Mouse (Mus musculus) neural tube, embryonic 14.5 days (tissue): ENCODE data around the gene Sfxn5. TPM values are rescaled to one million over a fixed set of nuclear protein-coding genes. Genes with fewer than 3 reads are reported as not detected.

Experiments used
- ATAC-seq: fragments of 200-750 bp; cut with Nextera tagmentation; 2 replicates; pipeline ENCODE4 v1.8.0; 2017; ENCODE audit warnings: low read depth, mild to moderate bottlenecking, moderate TSS enrichment, moderate library complexity
- H3K27ac ChIP-seq: fragments of 300-500 bp; sonication (generic); 2 replicates; pipeline ENCODE4 v1.5.1; 2014; ENCODE audit warnings: low read depth, mild to moderate bottlenecking, control low read depth, low read length, moderate library complexity, mixed read lengths
- H3K27me3 ChIP-seq: fragments of 300-500 bp; sonication (generic); 2 replicates; pipeline ENCODE4 v1.6.1; 2014; ENCODE audit warnings: low read length; ENCODE audit not compliant: control insufficient read depth, insufficient read depth
- H3K36me3 ChIP-seq: fragments of 300-500 bp; sonication (generic); 2 replicates; pipeline ENCODE4 v1.6.1; 2014; ENCODE audit warnings: low read length, mixed read lengths; ENCODE audit not compliant: control insufficient read depth, insufficient read depth
- H3K4me1 ChIP-seq: fragments of 300-500 bp; sonication (generic); 2 replicates; pipeline ENCODE4 v1.6.1; 2014; ENCODE audit warnings: low read length; ENCODE audit not compliant: control insufficient read depth, insufficient read depth
- H3K4me2 ChIP-seq: fragments of 300-500 bp; sonication (generic); 2 replicates; pipeline ENCODE4 v1.6.1; 2014; ENCODE audit warnings: mild to moderate bottlenecking, low read depth, low read length, control low read depth
- H3K4me3 ChIP-seq: fragments of 300-500 bp; sonication (generic); 2 replicates; pipeline ENCODE4 v1.5.1; 2014; ENCODE audit warnings: low read depth, low read length, control low read depth, mixed read lengths
- H3K9ac ChIP-seq: fragments of 300-500 bp; sonication (generic); replicated peaks from 2 replicates; pipeline ENCODE4 v1.6.1; 2014; ENCODE audit warnings: low read depth, mild to moderate bottlenecking, control low read depth, low read length, mixed read lengths
- H3K9me3 ChIP-seq: fragments of 300-500 bp; sonication (generic); 2 replicates; pipeline ENCODE4 v1.6.1; 2016; ENCODE audit warnings: low read length; ENCODE audit not compliant: control insufficient read depth
- WGBS: fragments of 180-500 bp; shearing (Covaris S2); extraction: QIAGEN DNeasy Blood & Tissue Kit; methylation state at CpG from one replicate; pipeline ENCODE4 v1.1.7; 2014; 5-methylcytosine and 5-hydroxymethylcytosine counted together
- polyA plus RNA-seq: library from polyadenylated mRNA; unstranded; fragments of >200 nt; fragmentation: Nextera tagmentation; extraction: Ambion mirVana; gene quantifications from 2 replicates; pipeline ENCODE4 v1.2.1, GENCODE M21; 2014

Gene Sfxn5
- polyA plus RNA-seq, 1 experiment from 2014 or later: 29.7 TPM

- ATAC-seq: no peak
- Histone ChIP-seq H3K4me1 (no peaks in the 10 kb centered on the region), H3K9ac (no peak overlapping the region), H3K36me3 (no peaks in the 10 kb centered on the region), H3K27ac (no peak overlapping the region), H3K4me3 (no peak overlapping the region), H3K9me3 (no peaks in the 10 kb centered on the region), H3K27me3 (no peaks in the 10 kb centered on the region), H3K4me2 (no peak overlapping the region)
- 73% methylated on average over 2 of the region's 2 CpGs for WGBS
Observed at GRCm38 (mm10) chr6:85227520-85227919, 105.7 kb downstream of the Sfxn5 start.

DNA sequence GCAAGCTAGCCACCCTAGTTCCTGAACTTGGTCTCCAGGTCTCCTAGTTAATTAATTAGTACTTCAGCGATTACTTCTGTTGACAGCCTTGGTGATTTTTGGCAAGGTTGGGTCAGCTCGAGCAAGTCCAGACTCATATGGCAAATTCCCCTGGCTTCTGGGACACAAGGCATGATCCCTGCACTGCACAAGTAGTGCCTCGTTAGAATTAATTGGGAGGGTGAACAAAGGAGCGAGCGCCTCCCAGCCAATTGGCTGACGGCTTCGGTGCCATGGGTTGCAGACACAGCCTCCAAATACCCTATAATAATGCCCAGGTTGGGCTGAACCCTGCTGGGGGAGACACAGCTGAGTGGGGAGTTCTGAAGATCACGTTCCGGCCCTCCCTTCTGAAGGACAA is 106.7 kb downstream of the Sfxn5 start:
- no peak overlapping the region for H3K27ac ChIP-seq
- H3K4me2 ChIP-seq: no peak overlapping the region
- no peak overlapping the region for H3K4me3 ChIP-seq
- H3K27me3 ChIP-seq: no peaks in the 10 kb centered on the region
- 64% methylated on average over 9 of the region's 9 CpGs for WGBS
- no peaks in the 10 kb centered on the region for H3K36me3 ChIP-seq
- no peaks in the 10 kb centered on the region for H3K9me3 ChIP-seq
- no peak for ATAC-seq
- H3K4me1 ChIP-seq: no peaks in the 10 kb centered on the region
- no peak overlapping the region for H3K9ac ChIP-seq

GRCm38 (mm10) chr6:85224442-85224891 is 108.8 kb downstream of the Sfxn5 start:
- Histone ChIP-seq H3K36me3 (no peaks in the 10 kb centered on the region), H3K9ac (no peak overlapping the region), H3K4me1 (no peaks in the 10 kb centered on the region), H3K4me3 (no peak overlapping the region), H3K9me3 (no peaks in the 10 kb centered on the region), H3K27me3 (no peaks in the 10 kb centered on the region), H3K27ac (no peak overlapping the region), H3K4me2 (no peak overlapping the region)
- ATAC-seq: no peak
- WGBS: 30% methylated on average over 15 of the region's 15 CpGs

GRCm38 (mm10) chr6:85223498-85224150 is 109.6 kb downstream of the Sfxn5 start:
- H3K4me3 ChIP-seq: no peak overlapping the region
- H3K4me1 ChIP-seq: 0 out of 2 replicates have a peak, but pooled peaks cover 3% of the 10 kb centered on the region
- H3K36me3 ChIP-seq: no peaks in the 10 kb centered on the region
- H3K27ac ChIP-seq: no peak overlapping the region
- no peaks in the 10 kb centered on the region for H3K27me3 ChIP-seq
- H3K9ac ChIP-seq: no peak overlapping the region
- H3K9me3 ChIP-seq: no peaks in the 10 kb centered on the region
- H3K4me2 ChIP-seq: no peak overlapping the region
- 40% methylated on average over 14 of the region's 14 CpGs for WGBS
- ATAC-seq: no peak

DNA sequence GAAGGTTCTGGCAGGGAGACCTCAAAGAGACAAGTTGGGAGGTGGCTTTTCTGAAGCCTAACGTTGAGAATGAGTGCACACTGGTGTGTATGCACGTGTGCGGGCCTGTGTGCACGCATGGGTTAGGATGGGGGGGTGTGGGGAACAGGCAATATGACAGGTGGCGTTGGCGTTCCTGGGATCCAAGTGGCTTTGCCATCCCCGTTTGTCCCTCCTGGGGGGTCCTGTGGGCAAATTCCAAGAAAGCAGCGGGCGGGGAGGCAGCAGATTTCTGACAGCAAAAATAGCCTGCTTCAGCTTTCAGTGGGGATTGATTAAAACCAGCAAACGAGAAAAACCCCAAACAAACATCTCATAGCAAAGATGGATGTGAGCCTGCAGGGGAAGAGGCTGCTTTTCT is 110.7 kb downstream of the Sfxn5 start:
- no peak overlapping the region for H3K27ac ChIP-seq
- H3K9me3 ChIP-seq: no peaks in the 10 kb centered on the region
- no peak overlapping the region for H3K4me2 ChIP-seq
- H3K9ac ChIP-seq: no peak overlapping the region
- no peak for ATAC-seq
- WGBS: 91% methylated on average over 10 of the region's 10 CpGs
- no peaks in the 10 kb centered on the region for H3K36me3 ChIP-seq
- H3K27me3 ChIP-seq: no peaks in the 10 kb centered on the region
- H3K4me3 ChIP-seq: no peak overlapping the region
- H3K4me1 ChIP-seq: 0 out of 2 replicates have a peak, but pooled peaks cover 3% of the 10 kb centered on the region

- Histone ChIP-seq H3K27me3 (no peaks in the 10 kb centered on the region), H3K4me2 (no peak overlapping the region), H3K9ac (no peak overlapping the region), H3K4me3 (no peak overlapping the region), H3K27ac (no peak overlapping the region), H3K9me3 (no peaks in the 10 kb centered on the region), H3K36me3 (no peaks in the 10 kb centered on the region), H3K4me1 (0 out of 2 replicates have a peak, but pooled peaks cover 3% of the 10 kb centered on the region)
- ATAC-seq: no peak
- 45% methylated on average over 4 of the region's 4 CpGs for WGBS
Observed at GRCm38 (mm10) chr6:85220917-85221316, 112.3 kb downstream of the Sfxn5 start.

DNA sequence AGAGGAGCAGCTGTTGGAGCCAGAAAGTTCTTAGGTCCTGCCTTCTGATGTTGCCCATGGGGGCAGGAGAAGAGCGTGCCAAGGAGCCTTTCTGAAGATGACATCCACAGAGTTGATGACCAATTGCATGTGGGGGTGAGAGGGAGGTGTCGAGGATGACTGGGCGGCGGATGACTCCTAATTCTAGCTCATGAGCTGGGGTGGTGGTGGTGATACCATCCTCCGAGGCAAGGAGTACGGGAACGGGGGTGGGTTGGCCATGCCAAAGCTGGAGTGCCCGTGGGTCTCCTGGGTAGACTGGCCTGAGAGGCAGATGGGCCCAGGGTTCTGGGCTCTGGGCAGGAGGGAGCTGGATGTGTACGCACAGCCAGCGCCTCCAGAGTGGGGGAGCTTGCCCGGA is 113.5 kb downstream of the Sfxn5 start:
- WGBS: 95% methylated on average over 11 of the region's 11 CpGs
- ATAC-seq: no peak
- H3K36me3 ChIP-seq: no peaks in the 10 kb centered on the region
- no peak overlapping the region for H3K9ac ChIP-seq
- H3K27ac ChIP-seq: no peak overlapping the region
- H3K4me1 ChIP-seq: 0 out of 2 replicates have a peak, but pooled peaks cover 3% of the 10 kb centered on the region
- no peaks in the 10 kb centered on the region for H3K27me3 ChIP-seq
- H3K9me3 ChIP-seq: no peaks in the 10 kb centered on the region
- no peak overlapping the region for H3K4me3 ChIP-seq
- H3K4me2 ChIP-seq: no peak overlapping the region

DNA sequence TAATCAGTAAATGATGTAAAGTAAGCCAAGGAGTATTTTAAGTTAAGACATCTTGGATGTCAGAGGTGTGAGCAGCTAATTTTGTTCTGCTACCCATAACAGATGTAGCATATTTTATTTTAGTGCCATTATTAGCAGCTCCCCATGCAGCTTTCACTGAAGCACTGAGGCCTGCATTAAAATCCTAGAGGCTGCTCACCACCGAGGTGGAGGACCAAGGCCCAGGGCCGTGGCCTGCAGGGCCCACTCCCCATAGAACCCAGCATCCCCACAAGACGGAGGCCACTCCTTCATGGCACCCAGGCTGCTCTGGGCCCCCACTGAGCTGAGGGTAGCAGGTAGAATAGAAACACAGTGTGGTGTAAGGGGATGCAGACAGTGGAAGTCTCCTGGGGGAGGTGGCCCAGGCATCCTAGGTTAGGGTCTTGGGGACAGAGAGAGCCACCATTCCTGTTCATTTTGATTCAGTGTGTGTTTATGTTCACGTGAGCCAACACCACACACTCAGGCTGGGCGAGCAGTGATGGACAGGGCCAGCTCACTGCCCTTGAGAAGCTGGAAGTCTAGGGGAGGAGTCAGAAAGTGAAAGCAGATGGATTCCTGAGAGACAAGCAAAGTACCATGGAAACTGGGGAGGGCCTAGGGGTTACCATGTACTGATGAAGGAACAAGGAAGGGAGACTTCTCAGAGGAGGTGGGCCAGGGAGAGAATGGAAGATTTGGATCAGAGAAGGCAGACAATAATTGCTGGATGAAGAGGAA is 114.4 kb downstream of the Sfxn5 start:
- ATAC-seq: no peak
- Histone ChIP-seq H3K36me3 (no peaks in the 10 kb centered on the region), H3K4me1 (0 out of 2 replicates have a peak, but pooled peaks cover 3% of the 10 kb centered on the region), H3K27me3 (no peaks in the 10 kb centered on the region), H3K27ac (no peak overlapping the region), H3K4me2 (no peak overlapping the region), H3K4me3 (no peak overlapping the region), H3K9me3 (no peaks in the 10 kb centered on the region), H3K9ac (no peak overlapping the region)
- WGBS: 54% methylated on average over 5 of the region's 5 CpGs

- H3K4me1 ChIP-seq: 0 out of 2 replicates have a peak, but pooled peaks cover 3% of the 10 kb centered on the region
- no peak overlapping the region for H3K4me2 ChIP-seq
- H3K27me3 ChIP-seq: no peaks in the 10 kb centered on the region
- H3K27ac ChIP-seq: no peak overlapping the region
- no peak for ATAC-seq
- no peak overlapping the region for H3K4me3 ChIP-seq
- H3K9ac ChIP-seq: no peak overlapping the region
- no peaks in the 10 kb centered on the region for H3K9me3 ChIP-seq
- H3K36me3 ChIP-seq: no peaks in the 10 kb centered on the region
- 47% methylated on average over 4 of the region's 4 CpGs for WGBS
Observed at GRCm38 (mm10) chr6:85218251-85218650, 115.0 kb downstream of the Sfxn5 start.
